Mouse (Mus musculus) midbrain, embryonic 12.5 days (tissue): Measurements from ENCODE around the gene Mad1l1. TPM values are rescaled to one million over a fixed set of nuclear protein-coding genes. Genes with fewer than 3 reads are reported as not detected.

Experiments used
- ATAC-seq: fragments of 200-750 bp; cut with Nextera tagmentation; 2 replicates; pipeline ENCODE4 v1.8.0; 2017; ENCODE audit warnings: low read depth, moderate TSS enrichment, moderate library complexity; ENCODE audit not compliant: low FRiP score
- H3K27ac ChIP-seq: fragments of 300-500 bp; sonication (generic); replicated peaks from 2 replicates; pipeline ENCODE4 v1.5.1; 2016; ENCODE audit warnings: mild to moderate bottlenecking
- H3K27me3 ChIP-seq: fragments of 300-500 bp; sonication (generic); 2 replicates; pipeline ENCODE4 v1.6.1; 2016; ENCODE audit warnings: mild to moderate bottlenecking
- H3K36me3 ChIP-seq: fragments of 300-500 bp; sonication (generic); 2 replicates; pipeline ENCODE4 v1.6.1; 2016
- H3K4me1 ChIP-seq: fragments of 300-500 bp; sonication (generic); 2 replicates; pipeline ENCODE4 v1.6.1; 2016
- H3K4me2 ChIP-seq: fragments of 300-500 bp; sonication (generic); replicated peaks from 2 replicates; pipeline ENCODE4 v1.6.1; 2016; ENCODE audit warnings: mild to moderate bottlenecking, moderate library complexity
- H3K4me3 ChIP-seq: fragments of 300-500 bp; sonication (generic); 2 replicates; pipeline ENCODE4 v1.5.1; 2016; ENCODE audit warnings: mild to moderate bottlenecking
- H3K9ac ChIP-seq: fragments of 300-500 bp; sonication (generic); replicated peaks from 2 replicates; pipeline ENCODE4 v1.6.1; 2016; ENCODE audit warnings: mild to moderate bottlenecking, moderate library complexity
- H3K9me3 ChIP-seq: fragments of 300-500 bp; sonication (generic); 2 replicates; pipeline ENCODE4 v1.6.1; 2016; ENCODE audit warnings: mild to moderate bottlenecking
- WGBS: fragments of 180-500 bp; shearing (Covaris S2); methylation state at CpG from one replicate; pipeline ENCODE4 v1.1.7; 2016; 5-methylcytosine and 5-hydroxymethylcytosine counted together
- polyA plus RNA-seq: library from polyadenylated mRNA; unstranded; fragments of >200 nt; fragmentation: Nextera tagmentation; extraction: Ambion mirVana; gene quantifications from 2 replicates; pipeline ENCODE4 v1.2.1, GENCODE M21; 2016

Mad1l1 gene
- polyA plus RNA-seq, 1 experiment from 2014 or later, result 48.7 TPM

DNA sequence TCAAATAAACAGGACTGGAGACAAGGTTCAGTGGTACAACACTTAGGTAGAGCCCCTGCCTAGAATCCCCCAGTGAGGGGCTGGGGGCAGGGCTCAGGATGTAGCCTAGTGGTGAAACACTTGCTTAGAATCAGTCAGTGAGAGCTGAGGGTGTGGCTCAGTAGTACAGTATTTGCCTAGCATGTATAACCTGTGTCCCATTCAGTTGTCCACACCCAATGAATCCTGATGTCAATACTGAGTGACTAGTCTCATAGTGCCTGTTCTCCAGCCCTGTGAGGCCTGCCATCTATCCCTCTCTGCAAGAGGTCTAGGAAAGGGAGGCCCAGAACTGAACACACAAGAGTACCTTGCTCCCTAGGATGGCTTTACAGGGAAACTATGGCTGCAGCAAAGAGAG is 232.1 kb downstream of the Mad1l1 start:
- ATAC-seq, result no peak
- peaks cover 16% of the 10 kb centered on the region; the same call in 1 of the 2 replicates for H3K36me3 ChIP-seq
- H3K9ac ChIP-seq, result no peak overlapping the region

GRCm38 (mm10) chr5:140087242-140087641 is 234.1 kb downstream of the Mad1l1 start:
- Histone ChIP-seq H3K4me1 (0 out of 2 replicates have a peak, but pooled peaks cover 3% of the 10 kb centered on the region), H3K36me3 (peaks cover 16% of the 10 kb centered on the region; the same call in 1 of the 2 replicates)
- ATAC-seq, result no peak

More for the DNA sequence above, 232.1 kb downstream of the Mad1l1 start:
- H3K4me1 ChIP-seq, result 0 out of 2 replicates have a peak, but pooled peaks cover 7% of the 10 kb centered on the region
- no peak overlapping the region for H3K27ac ChIP-seq
- no peak overlapping the region for H3K4me2 ChIP-seq
- H3K4me3 ChIP-seq, result no peak overlapping the region
- H3K27me3 ChIP-seq, result no peaks in the 10 kb centered on the region
- no peaks in the 10 kb centered on the region for H3K9me3 ChIP-seq

GRCm38 (mm10) chr5:140084341-140084740 is 237.0 kb downstream of the Mad1l1 start:
- Histone ChIP-seq H3K27me3 (no peaks in the 10 kb centered on the region), H3K4me2 (no peak overlapping the region), H3K9me3 (no peaks in the 10 kb centered on the region), H3K9ac (no peak overlapping the region), H3K4me3 (no peak overlapping the region), H3K36me3 (peaks cover 15% of the 10 kb centered on the region; the same call in 1 of the 2 replicates), H3K4me1 (0 out of 2 replicates have a peak, but pooled peaks cover 3% of the 10 kb centered on the region), H3K27ac (no peak overlapping the region)
- 96% methylated on average over 6 of the region's 6 CpGs for WGBS
- no peak for ATAC-seq

More at GRCm38 (mm10) chr5:140087242-140087641, 234.1 kb downstream of the Mad1l1 start:
- H3K9ac ChIP-seq, result no peak overlapping the region
- H3K4me2 ChIP-seq, result no peak overlapping the region
- H3K27me3 ChIP-seq, result no peaks in the 10 kb centered on the region
- no peak overlapping the region for H3K27ac ChIP-seq
- H3K9me3 ChIP-seq, result no peaks in the 10 kb centered on the region
- H3K4me3 ChIP-seq, result no peak overlapping the region
- WGBS, result 93% methylated on average over 7 of the region's 7 CpGs

DNA sequence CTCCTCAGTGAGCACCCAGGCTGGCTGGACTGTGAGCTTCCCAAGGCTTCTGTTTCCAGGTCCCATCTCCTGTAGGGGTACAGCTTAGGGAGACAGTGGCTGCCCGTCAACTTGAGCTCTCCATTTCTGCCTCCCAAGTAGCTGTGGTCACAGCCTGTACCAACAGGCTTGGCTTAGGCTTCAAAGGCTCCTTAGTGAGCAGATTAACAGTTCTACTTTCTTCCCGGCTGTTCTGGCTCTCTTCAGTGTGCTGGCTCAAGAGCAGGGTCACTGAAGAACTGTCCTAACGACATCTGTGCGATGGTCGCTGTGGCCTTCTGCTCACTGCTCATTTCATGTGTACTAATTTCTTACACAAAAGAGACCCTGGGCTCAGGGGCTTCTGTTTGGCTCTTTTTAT is 237.4 kb downstream of the Mad1l1 start:
- Histone ChIP-seq H3K4me1 (0 out of 2 replicates have a peak, but pooled peaks cover 3% of the 10 kb centered on the region), H3K27ac (no peak overlapping the region), H3K9me3 (no peaks in the 10 kb centered on the region), H3K27me3 (no peaks in the 10 kb centered on the region), H3K4me3 (no peak overlapping the region), H3K36me3 (peaks cover 11% of the 10 kb centered on the region; the same call in 1 of the 2 replicates), H3K9ac (no peak overlapping the region), H3K4me2 (no peak overlapping the region)
- no peak for ATAC-seq
- WGBS, result 61% methylated on average over 5 of the region's 5 CpGs

GRCm38 (mm10) chr5:140082204-140082812 is 239.0 kb downstream of the Mad1l1 start:
- Histone ChIP-seq H3K36me3 (no peaks in the 10 kb centered on the region), H3K9me3 (no peaks in the 10 kb centered on the region), H3K4me2 (no peak overlapping the region), H3K4me1 (peaks cover 5% of the 10 kb centered on the region; the same call in 1 of the 2 replicates), H3K9ac (no peak overlapping the region), H3K27me3 (no peaks in the 10 kb centered on the region), H3K4me3 (no peak overlapping the region), H3K27ac (no peak overlapping the region)
- no peak for ATAC-seq
- WGBS, result 70% methylated on average over 9 of the region's 11 CpGs

DNA sequence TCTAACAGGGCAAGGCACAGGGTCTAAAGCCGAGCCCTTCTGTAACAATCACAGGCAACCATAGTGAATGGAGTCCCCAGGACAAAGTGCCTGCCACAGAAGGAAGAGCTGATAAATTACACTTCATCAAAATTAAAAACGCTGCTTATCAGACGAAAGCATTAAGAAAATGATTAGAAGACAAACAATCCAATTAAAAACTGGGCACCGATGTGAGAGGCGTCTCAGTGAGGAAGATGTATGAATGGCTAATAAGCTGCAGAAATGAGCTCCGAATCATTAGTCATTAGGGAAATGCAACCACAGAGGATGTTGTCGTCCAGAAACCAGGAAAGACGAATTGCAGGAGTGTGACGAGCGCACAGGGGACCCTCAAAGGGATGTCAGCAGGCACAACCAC is 240.3 kb downstream of the Mad1l1 start:
- no peaks in the 10 kb centered on the region for H3K36me3 ChIP-seq

GRCm38 (mm10) chr5:140079511-140079910 is 241.8 kb downstream of the Mad1l1 start:
- Histone ChIP-seq H3K4me2 (no peak overlapping the region), H3K36me3 (no peaks in the 10 kb centered on the region), H3K4me1 (peaks cover 11% of the 10 kb centered on the region), H3K27ac (no peak overlapping the region), H3K9me3 (no peaks in the 10 kb centered on the region), H3K9ac (no peak overlapping the region), H3K4me3 (no peak overlapping the region), H3K27me3 (no peaks in the 10 kb centered on the region)
- WGBS, result 98% methylated on average over 4 of the region's 4 CpGs
- no peak for ATAC-seq

More for the DNA sequence above, 240.3 kb downstream of the Mad1l1 start:
- no peak overlapping the region for H3K27ac ChIP-seq
- ATAC-seq, result no peak
- H3K9me3 ChIP-seq, result no peaks in the 10 kb centered on the region
- no peak overlapping the region for H3K9ac ChIP-seq
- 72% methylated on average over 10 of the region's 10 CpGs for WGBS
- H3K4me1 ChIP-seq, result peaks cover 5% of the 10 kb centered on the region; the same call in 1 of the 2 replicates
- no peak overlapping the region for H3K4me3 ChIP-seq
- H3K4me2 ChIP-seq, result no peak overlapping the region
- no peaks in the 10 kb centered on the region for H3K27me3 ChIP-seq

- Histone ChIP-seq H3K4me3 (no peak overlapping the region), H3K9me3 (no peaks in the 10 kb centered on the region), H3K9ac (0 out of 2 replicates have a peak overlapping the region, but pooled peaks have one; percentile 15), H3K27ac (no peak overlapping the region), H3K4me1 (peaks cover 21% of the 10 kb centered on the region), H3K4me2 (no peak overlapping the region), H3K27me3 (no peaks in the 10 kb centered on the region), H3K36me3 (no peaks in the 10 kb centered on the region)
- WGBS, result 93% methylated on average over 3 of the region's 3 CpGs
- no peak for ATAC-seq
Observed at GRCm38 (mm10) chr5:140078406-140078805, 242.9 kb downstream of the Mad1l1 start.

DNA sequence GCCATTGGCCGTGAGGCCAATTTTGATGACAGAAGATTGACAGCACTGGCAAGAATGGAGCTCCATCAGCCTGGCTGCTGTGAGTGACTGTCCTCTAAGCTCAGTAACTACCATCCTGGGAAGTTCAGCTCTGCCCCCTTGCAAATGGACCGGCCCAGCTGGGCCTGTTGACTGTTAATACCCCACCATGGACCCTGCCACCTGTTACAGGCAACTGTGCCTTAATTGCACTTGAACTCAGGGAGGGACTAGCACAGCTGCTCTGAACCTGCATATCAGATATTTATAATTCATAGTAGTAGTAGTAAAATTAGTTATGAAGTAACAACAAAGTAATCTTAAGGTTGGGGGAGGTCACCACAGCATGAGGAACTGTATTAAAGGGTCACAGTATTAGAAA is 244.9 kb downstream of the Mad1l1 start:
- H3K27me3 ChIP-seq, result no peaks in the 10 kb centered on the region
- H3K4me1 ChIP-seq, result peaks cover 21% of the 10 kb centered on the region
- H3K27ac ChIP-seq, result no peak overlapping the region
- no peak overlapping the region for H3K4me3 ChIP-seq
- no peak overlapping the region for H3K4me2 ChIP-seq
- WGBS, result 95% methylated on average over 2 of the region's 2 CpGs
- no peak overlapping the region for H3K9ac ChIP-seq
- H3K9me3 ChIP-seq, result no peaks in the 10 kb centered on the region
- ATAC-seq, result no peak
- H3K36me3 ChIP-seq, result no peaks in the 10 kb centered on the region

DNA sequence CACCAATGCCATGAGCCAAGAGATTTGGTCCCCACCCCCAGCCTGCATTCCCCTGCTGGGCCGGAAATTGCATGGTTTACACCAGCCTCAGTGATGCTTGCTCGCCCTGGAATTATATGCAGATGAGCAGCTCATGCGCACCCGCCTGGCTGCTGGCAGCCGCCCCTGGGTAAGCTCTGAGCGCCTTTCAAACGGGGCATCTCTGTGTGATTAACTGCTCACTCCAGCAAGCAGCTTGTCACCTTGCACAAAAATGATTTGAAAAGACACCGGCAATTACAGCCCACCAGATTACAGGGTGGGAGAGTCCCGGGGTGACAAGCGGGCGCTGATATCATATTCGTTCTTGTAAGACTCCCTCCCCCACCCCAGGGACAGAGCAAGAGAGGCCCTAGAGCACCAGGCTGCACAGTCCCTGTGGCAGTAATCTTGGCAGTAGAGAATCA is 247.7 kb downstream of the Mad1l1 start:
- Histone ChIP-seq H3K27me3 (no peaks in the 10 kb centered on the region), H3K4me2 (no peak overlapping the region), H3K4me3 (no peak overlapping the region), H3K9me3 (no peaks in the 10 kb centered on the region), H3K27ac (peak overlapping the region; percentile 63), H3K9ac (no peak overlapping the region), H3K36me3 (no peaks in the 10 kb centered on the region), H3K4me1 (peaks cover 26% of the 10 kb centered on the region)
- WGBS, result 36% methylated on average over 12 of the region's 12 CpGs
- 0 out of 2 replicates have a peak, but pooled peaks have one; percentile 49 for ATAC-seq

DNA sequence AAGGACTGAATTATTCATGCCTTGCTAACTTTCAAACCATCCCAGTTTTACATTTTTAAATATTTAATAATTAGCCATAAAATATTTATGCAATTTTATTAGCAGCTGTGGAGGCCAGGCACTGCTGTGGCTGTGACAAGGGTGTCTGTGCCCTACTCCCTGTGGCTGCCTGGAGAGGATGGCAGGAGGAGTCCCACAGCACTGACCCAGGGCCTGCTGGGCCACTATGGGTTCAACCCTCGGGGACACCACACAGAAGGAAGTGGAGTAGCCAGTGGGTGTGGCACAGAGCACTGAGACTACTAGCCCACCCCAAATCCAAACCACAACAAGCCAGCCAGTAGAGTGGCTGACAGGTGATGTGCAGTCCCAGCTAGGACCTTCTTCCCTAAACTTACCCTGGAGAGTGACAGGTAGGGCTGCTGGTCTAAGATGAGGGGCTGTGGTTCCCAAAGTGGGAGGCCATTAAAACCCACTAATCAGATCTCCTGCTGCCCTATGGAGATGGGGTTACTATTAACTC is 248.1 kb downstream of the Mad1l1 start:
- Histone ChIP-seq H3K4me1 (peaks cover 28% of the 10 kb centered on the region), H3K9me3 (no peaks in the 10 kb centered on the region), H3K27ac (peak overlapping the region; percentile 63), H3K4me3 (no peak overlapping the region), H3K9ac (no peak overlapping the region), H3K36me3 (no peaks in the 10 kb centered on the region), H3K4me2 (no peak overlapping the region), H3K27me3 (no peaks in the 10 kb centered on the region)
- ATAC-seq, result no peak
- WGBS, result 44% methylated on average over 1 of the region's 1 CpGs

- H3K27me3 ChIP-seq, result no peaks in the 10 kb centered on the region
- H3K4me2 ChIP-seq, result no peak overlapping the region
- H3K4me3 ChIP-seq, result no peak overlapping the region
- no peak overlapping the region for H3K9ac ChIP-seq
- no peaks in the 10 kb centered on the region for H3K9me3 ChIP-seq
- ATAC-seq, result no peak
- 84% methylated on average over 5 of the region's 5 CpGs for WGBS
- no peak overlapping the region for H3K27ac ChIP-seq
- H3K36me3 ChIP-seq, result 0 out of 2 replicates have a peak, but pooled peaks cover 4% of the 10 kb centered on the region
- peaks cover 22% of the 10 kb centered on the region for H3K4me1 ChIP-seq
Observed at GRCm38 (mm10) chr5:140068506-140068905, 252.8 kb downstream of the Mad1l1 start.
